Comparison of ENCODE assay signal across 12 mouse cellular contexts in the genomic region with DNA sequence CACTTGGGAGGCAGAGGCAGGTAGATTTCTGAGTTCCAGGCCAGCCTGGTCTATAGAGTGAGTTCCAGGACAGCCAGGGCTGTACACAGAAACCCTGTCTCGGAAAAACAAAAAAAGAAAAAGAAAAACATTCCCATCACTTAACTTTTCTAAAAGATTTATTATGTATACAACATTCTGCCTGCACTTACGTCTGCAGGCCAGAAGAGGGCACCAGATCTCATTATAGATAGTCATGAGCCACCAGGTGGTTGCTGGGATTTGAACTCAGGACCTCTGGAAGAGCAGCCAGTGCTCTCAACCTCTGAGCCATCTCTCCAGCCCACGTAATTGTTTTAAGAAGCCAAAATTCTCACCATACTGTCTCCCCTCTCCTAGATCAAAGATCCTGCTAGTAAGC. TPM values are rescaled to one million over a fixed set of nuclear protein-coding genes. Genes with fewer than 3 reads are reported as not detected.
DNase-seq lines count a peak whose midpoint lies in the region; ATAC-seq and TF ChIP-seq lines count a peak whose summit lies in the region.
"Not testable (repeated sequence)": the region's sequence is repeated elsewhere in the genome, so short reads cannot be mapped to it uniquely, and the experiment has no call there.
"Had no signal": no experiment of that assay in that cellular context is flagged by ENCODE, and none has a peak within 500 bp of the region (broad histone marks: within the 10 kb centered on the region; RNA-seq: fewer than 3 reads in every experiment).

No protein-coding gene starts in this region.

- peak; percentile 25 for DNase-seq in NIH3T3 (ENCODE audit: low read depth)
- DNase-seq in heart, adult 2 months; kidney, adult 2 months; liver, postnatal 0 days: not testable (repeated sequence)

- not testable (repeated sequence) for H3K9ac ChIP-seq in heart, adult 2 months (ENCODE audit: low read depth, low read length); liver, postnatal 0 days (replicated peaks)

- H3K79me2 ChIP-seq in heart, adult 2 months (replicated peaks; ENCODE audit: control insufficient read depth, insufficient read depth, low read length), result not testable (repeated sequence)

- not testable (repeated sequence) for H3K27me3 ChIP-seq in heart, adult 2 months (ENCODE audit: control insufficient read depth, insufficient read depth, low read length); kidney, adult 2 months (replicated peaks; ENCODE audit: control insufficient read depth, insufficient read depth, low read length); liver, postnatal 0 days (ENCODE audit: insufficient read depth, low read length)

- not testable (repeated sequence) for H3K27ac ChIP-seq in cortical plate, adult 2 months (ENCODE audit: insufficient read depth, low read length); heart, adult 2 months; kidney, adult 2 months (ENCODE audit: insufficient read depth, low read depth, low read length); liver, postnatal 0 days (ENCODE audit: low read depth); olfactory bulb, adult 2 months (ENCODE audit: insufficient read depth, low read depth, low read length)

- H3K4me3 ChIP-seq in cortical plate, adult 2 months (ENCODE audit: insufficient read depth, low read length); heart, adult 2 months; kidney, adult 2 months (ENCODE audit: insufficient read depth, low read depth, low read length); liver, postnatal 0 days (ENCODE audit: low read depth, low read length); olfactory bulb, adult 2 months (ENCODE audit: insufficient read depth, low read depth, low read length): not testable (repeated sequence)

- H3K36me3 ChIP-seq in heart, adult 2 months (ENCODE audit: control insufficient read depth, insufficient read depth, low read length); kidney, adult 2 months (ENCODE audit: control insufficient read depth, insufficient read depth, low read length); liver, postnatal 0 days (replicated peaks; ENCODE audit: insufficient read depth, low read length): not testable (repeated sequence)

- peak; percentile 31 for TF ChIP-seq CTCF in cortical plate, adult 2 months (IDR thresholded peaks at IDR 0.05; ENCODE audit: extremely low read depth, insufficient read depth, low read length)
- peak; percentile 70 for TF ChIP-seq CTCF in heart, adult 2 months (IDR thresholded peaks at IDR 0.05)
- TF ChIP-seq CTCF in kidney, adult 2 months (conservative IDR thresholded peaks at IDR 0.05; ENCODE audit: insufficient read depth, insufficient read length, low read depth, low read length), result peak; percentile 29; the same call in 1 of the 2 replicates
- peak; percentile 61 for TF ChIP-seq CTCF in liver, postnatal 0 days (IDR thresholded peaks at IDR 0.05; ENCODE audit: low read depth)
- 0 out of 2 replicates have a peak, but pooled peaks have one; percentile 33 for TF ChIP-seq CTCF in olfactory bulb, adult 2 months (IDR thresholded peaks at IDR 0.05; ENCODE audit: insufficient read depth, low read depth, low read length)

- not testable (repeated sequence) for H3K4me2 ChIP-seq in liver, postnatal 0 days (ENCODE audit: low read depth, low read length)

- WGBS in heart, adult 2 months, result 79% methylated on average over 3 of the region's 3 CpGs
- WGBS in kidney, adult 2 months, result 74% methylated on average over 3 of the region's 3 CpGs
- 81% methylated on average over 3 of the region's 3 CpGs for WGBS in liver, postnatal 0 days (ENCODE audit: insufficient replicate concordance)
- 81% methylated on average over 3 of the region's 3 CpGs for WGBS in olfactory bulb, adult 2 months

- not testable (repeated sequence) for TF ChIP-seq EP300 in heart, adult 2 months (IDR thresholded peaks at IDR 0.05; ENCODE audit: insufficient read depth, low read depth, low read length); liver, postnatal 0 days (IDR thresholded peaks at IDR 0.05; ENCODE audit: low read depth)

- not testable (repeated sequence) for H3K9me3 ChIP-seq in liver, postnatal 0 days (ENCODE audit: low read length)

- H3K4me1 ChIP-seq in cortical plate, adult 2 months (ENCODE audit: control insufficient read depth, insufficient read depth, low read length); heart, adult 2 months (ENCODE audit: control insufficient read depth, insufficient read depth, low read length); kidney, adult 2 months (ENCODE audit: control insufficient read depth, insufficient read depth, low read length); liver, postnatal 0 days (ENCODE audit: insufficient read depth): not testable (repeated sequence)
- H3K4me1 ChIP-seq in olfactory bulb, adult 2 months (ENCODE audit: control insufficient read depth, insufficient read depth, low read length), result peaks cover 35% of the 10 kb centered on the region

- intact Hi-C loops in heart, adult 2 months (cut with DNase I), result not testable (repeated sequence)

- ATAC-seq in liver, postnatal 0 days, result not testable (repeated sequence)

- TF ChIP-seq POLR2A in cortical plate, adult 2 months (IDR thresholded peaks at IDR 0.05; ENCODE audit: extremely low read depth, insufficient read depth, low read length); heart, adult 2 months (IDR thresholded peaks at IDR 0.05; ENCODE audit: insufficient read depth, low read depth, low read length); kidney, adult 2 months (IDR thresholded peaks at IDR 0.05; ENCODE audit: low read depth, low read length); olfactory bulb, adult 2 months (IDR thresholded peaks at IDR 0.05; ENCODE audit: insufficient read depth, low read depth, low read length): not testable (repeated sequence)

RNA-seq across cellular contexts. Expression of gene Gaa, which starts 4.8 kb away (rescaled TPM):
- polyA plus RNA-seq in cortical plate, adult 2 months (2012; rRNA removed), result 193 and 198 TPM in 2 replicates
- 100 to 1,000 TPM in 1 of 2 experiments, 10 to 100 TPM in 1; 89.3 to 102 TPM for total RNA-seq in heart, adult 2 months (2021)
- 165 and 186 TPM in 2 replicates for polyA plus RNA-seq in heart, adult 2 months (2012; rRNA removed)
- 152 and 171 TPM in 2 replicates for polyA plus RNA-seq in kidney, adult 2 months (2012; rRNA removed)
- 28.6 and 29.0 TPM in 2 replicates for polyA plus RNA-seq in liver, postnatal 0 days (2015; fragmentation: Nextera tagmentation; extraction: Ambion mirVana)
- polyA plus RNA-seq in olfactory bulb, adult 2 months (2012; ENCODE audit: insufficient read depth, insufficient read length, low replicate concordance, missing spikeins), result not detected in 2 replicates

RNA-seq across cellular contexts. Expression of gene Eif4a3, which starts 27.4 kb away (rescaled TPM):
- polyA plus RNA-seq in cortical plate, adult 2 months (2012; rRNA removed), result 99.2 and 101 TPM in 2 replicates
- total RNA-seq in heart, adult 2 months (2021), result 10 to 100 TPM; 60.5 to 67.3 TPM
- polyA plus RNA-seq in heart, adult 2 months (2012; rRNA removed), result 59.9 and 95.2 TPM in 2 replicates
- 88.4 and 94.2 TPM in 2 replicates for polyA plus RNA-seq in kidney, adult 2 months (2012; rRNA removed)
- polyA plus RNA-seq in liver, postnatal 0 days (2015; fragmentation: Nextera tagmentation; extraction: Ambion mirVana), result 119 and 125 TPM in 2 replicates
- not detected in 2 replicates for polyA plus RNA-seq in olfactory bulb, adult 2 months (2012; ENCODE audit: insufficient read depth, insufficient read length, low replicate concordance, missing spikeins)

RNA-seq across cellular contexts. Expression of gene Card14, which starts 35.1 kb away (rescaled TPM):
- polyA plus RNA-seq in cortical plate, adult 2 months (2012; rRNA removed), result 0.23 and 0.33 TPM in 2 replicates
- total RNA-seq in heart, adult 2 months (2021), result under 1 TPM in 1 of 2 experiments, not detected in 1; 0.11 TPM
- polyA plus RNA-seq in heart, adult 2 months (2012; rRNA removed), result 0.12 and 0.33 TPM in 2 replicates
- polyA plus RNA-seq in kidney, adult 2 months (2012; rRNA removed), result 3.7 and 3.9 TPM in 2 replicates
- polyA plus RNA-seq in liver, postnatal 0 days (2015; fragmentation: Nextera tagmentation; extraction: Ambion mirVana), result 0.06 and 0.09 TPM in 2 replicates
- polyA plus RNA-seq in olfactory bulb, adult 2 months (2012; ENCODE audit: insufficient read depth, insufficient read length, low replicate concordance, missing spikeins), result not detected in 2 replicates
- total RNA-seq: heart, adult 18-20 months; hematopoietic stem cell, adult 5-6 weeks; megakaryocyte-erythroid progenitor cell, adult 5-6 weeks; monocyte, adult 5-6 weeks had no signal
- polyA plus RNA-seq: CD4-positive, CD25-positive, alpha-beta regulatory T cell, adult 4 months had no signal

RNA-seq across cellular contexts. Expression of gene Ccdc40, which starts 44.1 kb away (rescaled TPM):
- 1.4 TPM in 2 replicates for polyA plus RNA-seq in cortical plate, adult 2 months (2012; rRNA removed)
- total RNA-seq in heart, adult 2 months (2021), result under 1 TPM in 1 of 2 experiments, not detected in 1; 0.21 TPM
- polyA plus RNA-seq in heart, adult 2 months (2012; rRNA removed), result 0.44 and 0.59 TPM in 2 replicates
- polyA plus RNA-seq in kidney, adult 2 months (2012; rRNA removed), result 0.27 and 0.30 TPM in 2 replicates
- 0.89 and 0.95 TPM in 2 replicates for polyA plus RNA-seq in liver, postnatal 0 days (2015; fragmentation: Nextera tagmentation; extraction: Ambion mirVana)
- not detected in 2 replicates for polyA plus RNA-seq in olfactory bulb, adult 2 months (2012; ENCODE audit: insufficient read depth, insufficient read length, low replicate concordance, missing spikeins)
- total RNA-seq: gastrocnemius, postnatal 36 days had no signal

RNA-seq across cellular contexts. Expression of gene Tbc1d16, which starts 44.2 kb away (rescaled TPM):
- 15.5 and 17.6 TPM in 2 replicates for polyA plus RNA-seq in cortical plate, adult 2 months (2012; rRNA removed)
- 10 to 100 TPM; 61.0 to 73.7 TPM for total RNA-seq in heart, adult 2 months (2021)
- 26.0 and 53.7 TPM in 2 replicates for polyA plus RNA-seq in heart, adult 2 months (2012; rRNA removed)
- 25.2 and 31.5 TPM in 2 replicates for polyA plus RNA-seq in kidney, adult 2 months (2012; rRNA removed)
- polyA plus RNA-seq in liver, postnatal 0 days (2015; fragmentation: Nextera tagmentation; extraction: Ambion mirVana), result 1.0 and 1.5 TPM in 2 replicates
- polyA plus RNA-seq in olfactory bulb, adult 2 months (2012; ENCODE audit: insufficient read depth, insufficient read length, low replicate concordance, missing spikeins), result not detected in 2 replicates

Comparison
In these comparisons a context has a peak if more than half of its experiments do, and no peak if none do; other contexts are left out.
1. RNA of gene Eif4a3, which starts 27.4 kb away (polyA plus RNA-seq): 119 to 125 TPM in liver, postnatal 0 days, 99.2 to 101 TPM in cortical plate, adult 2 months, 88.4 to 94.2 TPM in kidney, adult 2 months and 59.9 to 95.2 TPM in heart, adult 2 months; not detected in olfactory bulb, adult 2 months; every median in the first group is over 10 times any median in the second.
2. Peak in every context shown above with its lines, with median percentiles within 50 percentile points of each other: CTCF ChIP-seq.